Mouse (Mus musculus) CH12.LX (cell line): Measurements from ENCODE around the gene U2af1. TPM values are rescaled to one million over a fixed set of nuclear protein-coding genes. Genes with fewer than 3 reads are reported as not detected.

Source experiments
- DNase-seq: peaks from one replicate; pipeline ENCODE4 v3.0.0-alpha.2; 2013; ENCODE audit errors: extremely low read depth
- H3K27ac ChIP-seq: 2 replicates; pipeline ENCODE4 v1.5.1; 2012; ENCODE audit warnings: low read depth, mild to moderate bottlenecking, control low read depth, moderate library complexity; ENCODE audit not compliant: insufficient read depth
- H3K27me3 ChIP-seq: replicated peaks from 2 replicates; pipeline ENCODE3; 2012; ENCODE audit warnings: inconsistent platforms
- H3K36me3 ChIP-seq, 2 experiments: replicated peaks in 1 of 2; 2 replicates each; pipeline versions ENCODE3 to v1.6.1; 2012; ENCODE audit warnings: inconsistent platforms in 1 of 2, low read length in 1 of 2, mild to moderate bottlenecking in 1 of 2, mixed read lengths in 1 of 2, moderate library complexity in 1 of 2; ENCODE audit not compliant: control insufficient read depth in 1 of 2, insufficient read depth in 1 of 2
- H3K4me1 ChIP-seq, 2 experiments: 2 replicates each; pipeline ENCODE4 v1.6.1; 2012; ENCODE audit warnings: inconsistent platforms in 1 of 2, moderate library complexity in 1 of 2; ENCODE audit not compliant: insufficient read depth in 2 of 2, control insufficient read depth in 1 of 2
- H3K4me2 ChIP-seq: 2 replicates; pipeline ENCODE4 v1.6.1; 2012; ENCODE audit warnings: low read depth, mild to moderate bottlenecking, control low read depth; ENCODE audit not compliant: poor library complexity, insufficient read depth, severe bottlenecking
- H3K4me3 ChIP-seq, 3 experiments: fragments of 150-350 bp in 1 of 3; sonication (generic) in 1 of 3; replicated peaks in 1 of 3; 2 replicates each; pipeline versions ENCODE3 to v1.5.1; 2011 to 2012; ENCODE audit warnings: low read depth in 2 of 3, low read length in 2 of 3, mild to moderate bottlenecking in 2 of 3, moderate library complexity in 2 of 3, control low read depth in 1 of 3, improper control_type of control experiment in 1 of 3, inconsistent platforms in 1 of 3, mixed read lengths in 1 of 3; ENCODE audit not compliant: poor library complexity in 1 of 3
- H3K79me2 ChIP-seq: replicated peaks from 2 replicates; pipeline ENCODE4 v1.6.1; 2012; ENCODE audit warnings: mild to moderate bottlenecking, moderate library complexity; ENCODE audit not compliant: control insufficient read depth, poor library complexity, insufficient read depth, severe bottlenecking; ENCODE audit errors: extremely low read depth
- H3K9ac ChIP-seq: 2 replicates; pipeline ENCODE4 v1.6.1; 2012; ENCODE audit warnings: low read depth, mild to moderate bottlenecking, control low read depth, moderate library complexity; ENCODE audit not compliant: insufficient read depth
- H3K9me3 ChIP-seq: replicated peaks from 2 replicates; pipeline ENCODE3; 2012; ENCODE audit warnings: low read length, inconsistent platforms, mixed read lengths
- BHLHE40 ChIP-seq: IDR thresholded peaks from 2 replicates; pipeline ENCODE4 v1.6.1; 2011; ENCODE audit warnings: mild to moderate bottlenecking, low read depth, low read length, improper control_type of control experiment
- CHD1 ChIP-seq: IDR thresholded peaks from 2 replicates; pipeline ENCODE4 v1.6.1; 2012; ENCODE audit warnings: low read depth, low read length, improper control_type of control experiment, inconsistent platforms
- CHD2 ChIP-seq: IDR thresholded peaks from 2 replicates; pipeline ENCODE4 v1.6.1; 2011; ENCODE audit warnings: low read length, improper control_type of control experiment
- CTCF ChIP-seq, 2 experiments: IDR thresholded peaks in 1 of 2; conservative IDR thresholded peaks in 1 of 2; 2 replicates each; pipeline ENCODE4 v1.5.1; 2011 to 2012; ENCODE audit warnings: low read depth in 2 of 2, low read length in 2 of 2, improper control_type of control experiment in 1 of 2, inconsistent platforms in 1 of 2, mild to moderate bottlenecking in 1 of 2, moderate library complexity in 1 of 2
- E2F4 ChIP-seq: IDR thresholded peaks from 2 replicates; pipeline ENCODE4 v1.6.1; 2011; ENCODE audit warnings: low read depth, low read length, improper control_type of control experiment; ENCODE audit not compliant: insufficient replicate concordance
- ELF1 ChIP-seq: IDR thresholded peaks from 2 replicates; pipeline ENCODE4 v1.6.1; 2014; ENCODE audit warnings: low read depth, mild to moderate bottlenecking, inconsistent platforms, low read length, improper control_type of control experiment
- HCFC1 ChIP-seq: IDR thresholded peaks from 2 replicates; pipeline ENCODE4 v1.6.1; 2012; ENCODE audit warnings: low read depth, mild to moderate bottlenecking, inconsistent platforms, low read length, improper control_type of control experiment
- IRF4 ChIP-seq: IDR thresholded peaks from 2 replicates; pipeline ENCODE4 v1.6.1; 2014; ENCODE audit warnings: low read depth, mild to moderate bottlenecking, inconsistent platforms, low read length, improper control_type of control experiment
- JUN ChIP-seq: IDR thresholded peaks from 2 replicates; pipeline ENCODE4 v1.6.1; 2011; ENCODE audit warnings: low read depth, mild to moderate bottlenecking, low read length, improper control_type of control experiment, moderate library complexity; ENCODE audit not compliant: insufficient read depth
- KAT2A ChIP-seq: IDR thresholded peaks from 2 replicates; pipeline ENCODE4 v1.6.1; 2012; ENCODE audit warnings: low read length, improper control_type of control experiment, inconsistent platforms; ENCODE audit not compliant: insufficient replicate concordance
- MAFK ChIP-seq: IDR thresholded peaks from 2 replicates; pipeline ENCODE4 v1.6.1; 2011; ENCODE audit warnings: low read length, improper control_type of control experiment; ENCODE audit not compliant: insufficient replicate concordance
- MAX ChIP-seq: IDR thresholded peaks from 2 replicates; pipeline ENCODE4 v1.6.1; 2011; ENCODE audit warnings: low read length, improper control_type of control experiment
- MEF2A ChIP-seq: IDR thresholded peaks from 2 replicates; pipeline ENCODE4 v1.6.1; 2014; ENCODE audit warnings: low read depth, mild to moderate bottlenecking, inconsistent platforms, low read length, improper control_type of control experiment, borderline replicate concordance
- MXI1 ChIP-seq: IDR thresholded peaks from 2 replicates; pipeline ENCODE4 v1.6.1; 2011; ENCODE audit warnings: mild to moderate bottlenecking, low read depth, low read length, improper control_type of control experiment
- RAD21 ChIP-seq: IDR thresholded peaks from 2 replicates; pipeline ENCODE4 v1.6.1; 2011; ENCODE audit warnings: low read depth, mild to moderate bottlenecking, low read length, improper control_type of control experiment, moderate library complexity
- SIN3A ChIP-seq: IDR thresholded peaks from 2 replicates; pipeline ENCODE4 v1.6.1; 2012; ENCODE audit warnings: low read length, improper control_type of control experiment, inconsistent platforms
- SMC3 ChIP-seq: IDR thresholded peaks from 2 replicates; pipeline ENCODE4 v1.6.1; 2011; ENCODE audit warnings: low read depth, low read length, improper control_type of control experiment
- TBP ChIP-seq: conservative IDR thresholded peaks from 2 replicates; pipeline ENCODE4 v1.6.1; 2011; ENCODE audit warnings: low read depth, low read length, improper control_type of control experiment
- USF1 ChIP-seq: IDR thresholded peaks from 2 replicates; pipeline ENCODE4 v1.6.1; 2014; ENCODE audit warnings: low read depth, mild to moderate bottlenecking, inconsistent platforms, low read length, improper control_type of control experiment
- USF2 ChIP-seq: conservative IDR thresholded peaks from 2 replicates; pipeline ENCODE4 v1.6.1; 2011; ENCODE audit warnings: low read depth, low read length, improper control_type of control experiment
- ZC3H11A ChIP-seq: IDR thresholded peaks from 2 replicates; pipeline ENCODE4 v1.6.1; 2012; ENCODE audit warnings: low read depth, mild to moderate bottlenecking, inconsistent platforms, low read length, improper control_type of control experiment
- ZKSCAN1 ChIP-seq: IDR thresholded peaks from 2 replicates; pipeline ENCODE4 v1.6.1; 2012; ENCODE audit warnings: low read depth, inconsistent platforms, low read length, improper control_type of control experiment, borderline replicate concordance
- ZMIZ1 ChIP-seq: IDR thresholded peaks from 2 replicates; pipeline ENCODE4 v1.6.1; 2012; ENCODE audit warnings: low read depth, mild to moderate bottlenecking, inconsistent platforms, low read length, improper control_type of control experiment
- dilution Hi-C: fragments of 300-500 bp; cut with MboI; formaldehyde crosslinking; loops from 2 replicates; pipeline ENCODE4 v1.14.3; 2020; ENCODE audit warnings: low sequenced_read_pairs; ENCODE audit not compliant: extremely low pct_unique_long_range_greater_than_20kb, extremely low pct_ligation_motif_present
- in situ Hi-C: fragments of 300-500 bp; cut with MboI; formaldehyde crosslinking; loops from 3 replicates; pipeline ENCODE4 v1.14.3; 2019; ENCODE audit warnings: low sequenced_read_pairs, low pct_ligation_motif_present, low pct_unique_long_range_greater_than_20kb, mixed read lengths
- polyA plus RNA-seq: library from polyadenylated mRNA; unstranded; fragments of >175 nt; gene quantifications from 2 replicates; pipeline ENCODE4 v1.2.1, GENCODE M21; 2012; ENCODE audit warnings: low read depth; ENCODE audit not compliant: insufficient read length
- total RNA-seq, 2 experiments: library from RNA; depleted of rRNA; stranded (reverse); fragments of 300-350 nt in 1 of 2; fragments of >200 nt in 1 of 2; gene quantifications; 2 replicates each; pipeline ENCODE4 v1.2.3; 2012 to 2014

U2af1 gene
- total and polyA plus RNA-seq, 3 experiments, result 141 to 391 (median 269) TPM

DNA sequence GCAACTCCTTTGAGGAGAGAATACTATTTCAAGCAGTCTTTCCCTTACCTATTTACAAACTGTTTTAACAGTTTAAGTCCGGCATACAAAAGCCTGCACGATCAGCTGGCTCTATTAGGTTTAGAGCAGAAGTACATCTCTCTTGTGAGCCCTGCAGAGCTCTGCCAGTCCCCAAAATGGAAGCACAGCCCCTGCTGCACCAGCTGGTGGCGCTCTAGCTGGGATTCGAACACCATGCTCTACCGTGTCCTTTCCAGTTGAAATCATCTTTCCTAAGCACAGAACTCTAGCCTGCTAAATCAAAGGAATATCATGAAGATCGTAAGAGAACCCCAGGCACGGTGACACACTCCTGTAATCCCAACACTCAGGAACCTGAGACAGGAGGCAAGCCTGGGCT, 52.3 kb downstream of the U2af1 start:
- no peak overlapping the region for H3K27ac ChIP-seq
- DNase-seq, result no peak
- dilution Hi-C loops (no loop called here), in situ Hi-C loops (no loop called here)
- no peaks in the 10 kb centered on the region for H3K79me2 ChIP-seq
- H3K4me3 ChIP-seq, result no peak overlapping the region
- H3K27me3 ChIP-seq, result no peaks in the 10 kb centered on the region
- no peak overlapping the region for H3K9ac ChIP-seq
- no peak overlapping the region for H3K4me2 ChIP-seq
- no peaks in the 10 kb centered on the region for H3K9me3 ChIP-seq
- H3K36me3 ChIP-seq, result peaks cover 24 to 59% of the 10 kb centered on the region in 2 experiments
- TF ChIP-seq BHLHE40 (no peak), ZKSCAN1 (no peak), KAT2A (no peak), SMC3 (peak; percentile 19; the same call in 1 of the 2 replicates), IRF4 (no peak), USF2 (no peak), RAD21 (no peak), E2F4 (no peak), CTCF (conservative IDR thresholded peaks at IDR 0.05 in 1 of 2, IDR thresholded peaks at IDR 0.05 in 1 of 2; ENCODE audit: low read depth in 2 of 2, low read length in 2 of 2) (peak in 1 of 2 experiments; percentile 42; a peak in 2 of 4 replicates), SIN3A (no peak)
- no peaks in the 10 kb centered on the region for H3K4me1 ChIP-seq

DNA sequence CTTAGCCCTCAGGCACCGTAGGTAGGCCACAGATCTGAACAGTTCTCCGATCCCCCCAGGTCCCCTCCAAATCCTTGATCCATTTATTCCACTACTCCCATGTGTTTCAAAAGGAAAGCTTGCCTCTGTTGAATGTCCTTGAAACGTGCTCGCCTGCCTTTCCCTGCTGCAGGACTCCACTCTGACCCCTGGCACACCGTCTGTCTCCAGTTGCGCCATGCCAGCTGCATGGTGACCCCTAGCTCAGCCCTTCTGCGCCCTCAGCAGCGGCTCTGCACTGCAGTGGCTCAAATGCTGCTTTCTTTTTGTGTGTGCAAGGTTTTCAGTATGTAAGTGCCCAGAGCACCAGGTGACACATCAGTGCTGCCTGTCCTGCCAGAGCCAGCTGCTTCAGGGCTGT, 60.1 kb downstream of the U2af1 start:
- DNase-seq, result no peak
- dilution Hi-C loops, result no loop called here

More for the DNA sequence above, 60.1 kb downstream of the U2af1 start:
- TF ChIP-seq E2F4 (no peak), USF2 (no peak), ELF1 (no peak), CHD2 (no peak), ZKSCAN1 (no peak), SMC3 (no peak), TBP (no peak), MXI1 (no peak), ZC3H11A (no peak), IRF4 (no peak), HCFC1 (no peak), CHD1 (no peak), MEF2A (no peak), MAFK (no peak), MAX (no peak), JUN (no peak), ZMIZ1 (no peak), USF1 (no peak)
- Histone ChIP-seq H3K27ac (no peak overlapping the region), H3K4me3 (no peak overlapping the region), H3K4me1 (peaks cover 0 to 9% of the 10 kb centered on the region in 2 experiments; a peak in 2 of 4 replicates), H3K36me3 (peaks cover 47 to 88% of the 10 kb centered on the region in 2 experiments), H3K4me2 (no peak overlapping the region), H3K27me3 (no peaks in the 10 kb centered on the region), H3K79me2 (no peaks in the 10 kb centered on the region), H3K9ac (no peak overlapping the region), H3K9me3 (no peaks in the 10 kb centered on the region)
- in situ Hi-C loops, result no loop called here
